Mouse (Mus musculus) Patski (cell line): ENCODE results near the gene Jakmip3. TPM values are rescaled to one million over a fixed set of nuclear protein-coding genes. Genes with fewer than 3 reads are reported as not detected.

Experiments used
- ATAC-seq: fragments of 100-300 bp; one replicate; pipeline ENCODE4 v1.8.0; 2021
- CTCF ChIA-PET: fragments of 350-600 bp; sonication (Branson Sonifier 250); formaldehyde crosslinking; loops from one replicate; lab custom pipeline; 2022; ENCODE audit warnings: inconsistent platforms; lab: Charles Lee
- POLR2A ChIA-PET: fragments of 350-600 bp; sonication (Branson Sonifier 250); formaldehyde crosslinking; loops from one replicate; lab custom pipeline; 2022; ENCODE audit warnings: antibody characterized with exemption, inconsistent platforms; lab: Charles Lee
- DNase-seq: peaks from one replicate; pipeline ENCODE4 v3.0.0-alpha.2; 2011; ENCODE audit warnings: low read depth, low spot score
- H3K27me3 ChIP-seq: fragments of 371-371 bp; one replicate; pipeline ENCODE4 v1.5.1; 2021
- CTCF ChIP-seq: fragments of 100-300 bp; IDR thresholded peaks from one replicate; pipeline ENCODE4 v1.5.1; 2021
- in situ Hi-C: fragments of 300-500 bp; cut with MboI; formaldehyde crosslinking; loops from 3 replicates; pipeline ENCODE4 v1.11.1; 2018; ENCODE audit warnings: low pct_unique_long_range_greater_than_20kb, mixed read lengths
- polyA plus RNA-seq: library from polyadenylated mRNA; unstranded; gene quantifications from one replicate; pipeline ENCODE4 v1.2.3, GENCODE M21; 2021

Jakmip3 gene
- polyA plus RNA-seq, 1 experiment from 2014 or later = not detected

- ChIA-PET POLR2A (no interaction called here), CTCF (no interaction called here)
Measured at GRCm38 (mm10) chr7:139084316-139084715, 143.8 kb downstream of the Jakmip3 start.

DNA sequence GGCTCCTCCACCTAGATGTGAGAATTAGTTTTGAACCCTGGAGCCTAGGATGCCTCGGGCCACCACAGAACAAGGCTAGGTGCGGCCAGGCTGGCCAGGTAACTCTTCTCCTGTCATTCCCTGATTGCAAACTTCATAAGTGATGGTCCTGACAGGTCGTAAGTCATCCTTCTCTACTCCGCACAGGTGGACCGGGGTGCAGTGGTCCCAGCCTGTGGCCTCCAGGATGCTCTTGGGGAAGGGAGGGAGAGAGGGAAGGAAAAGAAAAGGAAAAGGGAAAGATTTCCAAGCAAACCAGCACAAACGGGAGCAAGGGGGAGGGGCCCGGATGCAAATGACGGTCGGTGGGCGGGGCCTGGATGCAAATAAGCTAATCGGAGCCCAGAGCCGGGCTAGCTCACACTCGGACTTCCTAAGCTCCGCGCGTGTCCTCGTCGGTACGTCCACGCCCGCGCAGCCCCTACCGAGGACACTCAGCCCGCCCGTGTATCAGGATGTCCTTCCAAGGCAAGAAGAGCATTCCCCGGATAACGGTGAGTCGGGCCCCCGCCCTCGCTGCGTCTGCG, 145.2 kb downstream of the Jakmip3 start, which contains the start of gene Dpysl4:
Dpysl4 (plus strand) TSS at position 373 of the 566 bp plus-strand sequence.
- in situ Hi-C loops = no loop called here
- no peak for TF ChIP-seq CTCF
- DNase-seq (no peak), ATAC-seq (no peak)
- peaks cover 32% of the 10 kb centered on the region for H3K27me3 ChIP-seq
- ChIA-PET POLR2A (no interaction called here), CTCF (no interaction called here)

More at GRCm38 (mm10) chr7:139084316-139084715, 143.8 kb downstream of the Jakmip3 start:
- DNase-seq (no peak), ATAC-seq (no peak)
- in situ Hi-C loops = no loop called here
- no peak for TF ChIP-seq CTCF
- H3K27me3 ChIP-seq = peaks cover 35% of the 10 kb centered on the region

GRCm38 (mm10) chr7:139086195-139087158, 145.9 kb downstream of the Jakmip3 start:
- in situ Hi-C loops = no loop called here
- no peak for DNase-seq
- no peak for ATAC-seq
- no peak for TF ChIP-seq CTCF
- POLR2A ChIA-PET = no interaction called here
- CTCF ChIA-PET = no interaction called here
- H3K27me3 ChIP-seq = peaks cover 39% of the 10 kb centered on the region

- TF ChIP-seq CTCF = no peak
- peak; percentile 20 for DNase-seq
- ChIA-PET POLR2A (no interaction called here), CTCF (no interaction called here)
- in situ Hi-C loops = no loop called here
- peaks cover 41% of the 10 kb centered on the region for H3K27me3 ChIP-seq
- ATAC-seq = peak; percentile 54
Measured at GRCm38 (mm10) chr7:139087801-139088200, 147.3 kb downstream of the Jakmip3 start.

GRCm38 (mm10) chr7:139089892-139090874, 149.7 kb downstream of the Jakmip3 start:
- ChIA-PET POLR2A (no interaction called here), CTCF (no interaction called here)
- peaks cover 35% of the 10 kb centered on the region for H3K27me3 ChIP-seq
- ATAC-seq (no peak), DNase-seq (no peak)
- TF ChIP-seq CTCF = no peak
- in situ Hi-C loops = no loop called here

DNA sequence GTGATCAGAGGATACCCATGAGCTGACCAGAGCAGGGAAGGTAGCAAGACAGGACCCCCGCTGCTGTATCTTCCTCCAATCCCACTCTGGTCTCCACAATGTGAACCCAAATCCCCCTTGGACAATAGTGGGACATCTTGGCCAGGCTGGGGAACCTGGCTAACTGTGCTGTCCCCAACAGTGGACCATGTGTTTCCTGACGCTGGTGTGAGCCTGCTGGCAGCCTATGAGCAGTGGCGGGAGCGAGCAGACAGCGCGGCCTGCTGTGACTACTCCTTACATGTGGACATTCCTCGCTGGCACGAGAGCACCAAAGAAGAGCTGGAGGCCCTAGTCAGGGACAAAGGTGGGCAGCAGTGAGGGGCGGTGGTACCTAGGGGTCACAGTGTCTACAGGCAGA, 151.2 kb downstream of the Jakmip3 start:
- in situ Hi-C loops = no loop called here
- ATAC-seq (no peak), DNase-seq (no peak)
- CTCF ChIA-PET = no interaction called here
- no peak for TF ChIP-seq CTCF
- POLR2A ChIA-PET = no interaction called here
- peaks cover 29% of the 10 kb centered on the region for H3K27me3 ChIP-seq

GRCm38 (mm10) chr7:139092676-139093075, 152.1 kb downstream of the Jakmip3 start:
- H3K27me3 ChIP-seq = peaks cover 24% of the 10 kb centered on the region
- ATAC-seq (no peak), DNase-seq (no peak)
- ChIA-PET POLR2A (no interaction called here), CTCF (no interaction called here)
- in situ Hi-C loops = no loop called here
- TF ChIP-seq CTCF = no peak

- CTCF ChIA-PET = no interaction called here
- no peak for DNase-seq
- no peak for TF ChIP-seq CTCF
- peaks cover 24% of the 10 kb centered on the region for H3K27me3 ChIP-seq
- ATAC-seq = no peak
- in situ Hi-C loops = no loop called here
- POLR2A ChIA-PET = no interaction called here
Measured at GRCm38 (mm10) chr7:139093124-139093523, 152.6 kb downstream of the Jakmip3 start.

- in situ Hi-C loops = no loop called here
- no peak for TF ChIP-seq CTCF
- DNase-seq (no peak), ATAC-seq (no peak)
- ChIA-PET CTCF (no interaction called here), POLR2A (no interaction called here)
- H3K27me3 ChIP-seq = peaks cover 24% of the 10 kb centered on the region
Measured at GRCm38 (mm10) chr7:139093781-139094180, 153.3 kb downstream of the Jakmip3 start.

- no peak for TF ChIP-seq CTCF
- ATAC-seq = no peak
- in situ Hi-C loops = no loop called here
- CTCF ChIA-PET = no interaction called here
- POLR2A ChIA-PET = no interaction called here
- H3K27me3 ChIP-seq = peaks cover 24% of the 10 kb centered on the region
- DNase-seq = no peak
Measured at GRCm38 (mm10) chr7:139094761-139095160, 154.2 kb downstream of the Jakmip3 start.
